Mouse (Mus musculus) bone marrow macrophage, adult 2 months (primary cell): ENCODE results near the gene Pde11a.

Source experiments
- CTCF ChIP-seq: IDR thresholded peaks from 2 replicates; pipeline ENCODE4 v1.5.1; 2012; ENCODE audit warnings: low read depth, mild to moderate bottlenecking, low read length, moderate library complexity
- POLR2A ChIP-seq: IDR thresholded peaks from 2 replicates; pipeline ENCODE4 v1.6.1; 2012; ENCODE audit warnings: mild to moderate bottlenecking, low read depth, low read length, borderline replicate concordance

GRCm38 (mm10) chr2:76084982-76085381, 253.6 kb downstream of the Pde11a start:
- TF ChIP-seq POLR2A (no peak), CTCF (no peak)
